Mouse (Mus musculus): ENCODE results near the gene Tomm40.

Tomm40 gene

GRCm38 (mm10) chr7:19663940-19664339, 51.3 kb downstream of the Tomm40 start:
- no peak for DNase-seq (ENCODE audit: extremely low spot score, low read depth, low spot score)

GRCm38 (mm10) chr7:19652614-19653013, 62.6 kb downstream of the Tomm40 start:
- DNase-seq (ENCODE audit: extremely low spot score, low read depth, low spot score): no peak

Measured in hindlimb bud, embryonic 11.5 days (tissue).